Mouse (Mus musculus) liver, adult (tissue): ENCODE measurements around the gene Ghdc.

Experiments used
- GATA4 ChIP-seq: IDR thresholded peaks from 2 replicates; pipeline ENCODE4 v1.6.1; 2014; ENCODE audit warnings: mild to moderate bottlenecking, low read length; ENCODE audit not compliant: insufficient replicate concordance

Ghdc gene

DNA sequence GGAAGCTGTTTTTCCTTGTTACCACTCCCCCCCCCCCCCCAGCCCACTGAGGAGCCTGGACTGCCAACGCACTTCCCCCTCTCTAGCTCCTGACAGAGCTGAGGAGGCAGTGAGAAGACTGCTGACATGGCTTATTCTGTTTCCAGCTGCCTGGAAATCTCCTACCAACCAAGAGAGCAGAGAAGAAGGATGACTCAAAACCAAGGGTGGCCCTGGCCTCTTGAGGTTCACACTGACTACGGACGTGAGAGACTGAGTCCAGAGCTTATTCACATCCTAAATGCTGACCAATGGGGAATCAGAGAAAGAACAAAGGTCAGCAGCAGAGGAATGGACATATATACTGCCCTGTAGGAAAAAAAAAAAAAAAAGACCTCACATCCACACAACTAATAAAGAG is 51.4 kb downstream of the Ghdc start:
- no peak for TF ChIP-seq GATA4

DNA sequence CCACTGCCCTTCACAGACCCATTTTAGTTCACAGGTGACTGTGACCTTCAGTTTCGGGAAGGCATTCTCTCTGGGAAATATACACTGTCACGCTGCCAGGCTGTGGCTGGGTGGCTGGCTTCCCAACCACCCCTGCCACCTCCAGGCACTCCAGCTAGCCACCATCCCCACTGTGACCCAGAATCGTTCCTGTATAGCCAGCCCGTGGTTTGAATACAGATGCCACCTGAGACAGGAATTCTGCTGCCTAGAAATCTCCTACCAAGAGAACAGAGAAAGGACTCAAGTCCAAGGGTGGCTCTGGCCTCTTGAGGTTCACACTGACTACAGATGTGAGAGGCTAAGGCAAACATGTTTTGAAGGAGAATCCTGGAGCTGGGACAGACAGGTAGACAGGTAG is 51.9 kb downstream of the Ghdc start:
- no peak for TF ChIP-seq GATA4

DNA sequence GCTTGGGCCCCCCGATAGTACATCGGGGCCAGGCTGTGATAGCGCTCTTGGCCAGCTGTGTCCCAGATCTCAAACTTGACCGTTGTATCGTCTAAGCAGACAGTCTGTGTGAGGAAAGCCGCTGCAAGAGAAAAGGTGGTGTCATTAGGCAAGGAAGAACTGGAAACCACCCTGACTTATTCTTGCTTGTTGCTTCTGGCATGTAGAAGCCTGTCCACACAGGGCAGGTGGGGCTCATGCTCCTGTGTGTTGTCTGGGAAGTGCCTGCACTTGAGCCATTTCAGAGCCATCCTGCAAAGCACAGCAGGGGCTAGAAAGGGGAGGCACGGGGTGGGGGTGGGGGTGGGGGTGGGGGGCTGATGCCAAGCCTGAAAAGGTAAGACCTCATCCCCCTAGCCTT is 52.3 kb downstream of the Ghdc start:
- TF ChIP-seq GATA4: no peak

DNA sequence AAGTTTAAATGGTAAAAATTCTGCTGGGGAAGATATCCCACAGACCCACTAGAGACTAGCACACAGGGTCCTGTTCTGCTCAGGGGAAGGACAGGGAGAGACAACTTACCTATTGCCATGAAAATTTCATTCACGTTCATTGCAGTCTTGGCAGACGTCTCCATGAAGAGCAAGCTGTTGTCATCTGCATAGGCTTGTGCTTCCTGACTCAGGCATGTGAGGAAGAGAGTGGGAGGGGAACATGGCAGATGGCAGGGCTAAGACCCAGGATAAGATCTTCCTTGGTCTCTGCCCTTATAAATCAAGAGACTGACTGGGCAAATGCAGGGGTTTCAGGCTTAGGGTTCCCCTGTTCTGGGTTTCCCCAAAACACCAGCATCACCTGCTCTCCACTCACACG is 54.1 kb downstream of the Ghdc start:
- TF ChIP-seq GATA4: no peak
